Comparison of ENCODE assay signal across 16 mouse cellular contexts in genomic region chr4:119666116-119666515, GRCm38 (mm10). TPM values are rescaled to one million over a fixed set of nuclear protein-coding genes. Genes with fewer than 3 reads are reported as not detected.
DNase-seq lines count a peak whose midpoint lies in the region; ATAC-seq and TF ChIP-seq lines count a peak whose summit lies in the region.
"Had no signal": no experiment of that assay in that cellular context is flagged by ENCODE, and none has a peak within 500 bp of the region (broad histone marks: within the 10 kb centered on the region; RNA-seq: fewer than 3 reads in every experiment).

No protein-coding gene starts in this region.

- H3K27ac ChIP-seq in kidney, embryonic 15.5 days, result no peak overlapping the region
- peak overlapping the region; percentile 66 for H3K27ac ChIP-seq in heart, postnatal 0 days (ENCODE audit: low read depth)
- H3K27ac ChIP-seq: liver, embryonic 13.5 days had no signal

- TF ChIP-seq EP300 in heart, postnatal 0 days (IDR thresholded peaks at IDR 0.05; ENCODE audit: low read depth), result no peak

- peaks cover 18% of the 10 kb centered on the region for H3K4me1 ChIP-seq in kidney, embryonic 15.5 days
- H3K4me1 ChIP-seq in heart, postnatal 0 days (ENCODE audit: control insufficient read depth, insufficient read depth), result peaks cover 31% of the 10 kb centered on the region
- H3K4me1 ChIP-seq: liver, embryonic 13.5 days had no signal

- 40% methylated on average over 8 of the region's 8 CpGs for WGBS in kidney, embryonic 15.5 days
- 19% methylated on average over 8 of the region's 8 CpGs for WGBS in heart, postnatal 0 days

- H3K27me3 ChIP-seq in kidney, embryonic 15.5 days, result no peaks in the 10 kb centered on the region; the same call in 1 of the 2 replicates
- no peaks in the 10 kb centered on the region for H3K27me3 ChIP-seq in heart, postnatal 0 days (ENCODE audit: control insufficient read depth, insufficient read depth, low read length)
- H3K27me3 ChIP-seq: liver, embryonic 13.5 days had no signal

- H3K36me3 ChIP-seq in kidney, embryonic 15.5 days, result no peaks in the 10 kb centered on the region
- H3K36me3 ChIP-seq in heart, postnatal 0 days (replicated peaks; ENCODE audit: control insufficient read depth, insufficient read depth, low read length), result no peaks in the 10 kb centered on the region
- H3K36me3 ChIP-seq: liver, embryonic 13.5 days had no signal

- no peak for ATAC-seq in kidney, embryonic 15.5 days (replicated peaks; ENCODE audit: low FRiP score)
- no peak for ATAC-seq in heart, postnatal 0 days (ENCODE audit: insufficient read depth, low read depth)

- no peak overlapping the region for H3K9ac ChIP-seq in kidney, embryonic 15.5 days
- H3K9ac ChIP-seq in heart, postnatal 0 days (replicated peaks; ENCODE audit: low read depth, low read length), result no peak overlapping the region
- H3K9ac ChIP-seq: liver, embryonic 13.5 days had no signal

- DNase-seq in adrenal gland, adult 2 months, result peak; percentile 42
- DNase-seq in adrenal gland, postnatal 4 days (ENCODE audit: low spot score in 2 of 2), result no peak
- DNase-seq in kidney, adult 18-20 months, result peak; percentile 64
- peak; percentile 28 for DNase-seq in adrenal gland, postnatal 10 days
- no peak for DNase-seq in heart, postnatal 0 days (ENCODE audit: low spot score)
- DNase-seq in spleen, adult 18-20 months, result no peak
- DNase-seq in ovary, postnatal 10 days (ENCODE audit: low spot score), result no peak
- DNase-seq: cerebellum, adult 18-20 months; liver, embryonic 13.5 days; right cerebral cortex, adult 18-20 months; thymus, postnatal 14 days had no signal

- H3K4me3 ChIP-seq in kidney, embryonic 15.5 days (replicated peaks), result no peak overlapping the region
- H3K4me3 ChIP-seq in heart, postnatal 0 days (ENCODE audit: low read depth, low read length), result no peak overlapping the region
- H3K4me3 ChIP-seq: liver, embryonic 13.5 days had no signal

- TF ChIP-seq CTCF in heart, postnatal 0 days (IDR thresholded peaks at IDR 0.05; ENCODE audit: low read depth), result no peak

- H3K4me2 ChIP-seq in kidney, embryonic 15.5 days, result no peak overlapping the region
- no peak overlapping the region for H3K4me2 ChIP-seq in heart, postnatal 0 days (ENCODE audit: low read depth, low read length)
- H3K4me2 ChIP-seq: liver, embryonic 13.5 days had no signal

- no peaks in the 10 kb centered on the region for H3K9me3 ChIP-seq in kidney, embryonic 15.5 days (replicated peaks)
- H3K9me3 ChIP-seq in heart, postnatal 0 days (replicated peaks; ENCODE audit: control insufficient read depth, low read length), result no peaks in the 10 kb centered on the region
- H3K9me3 ChIP-seq: liver, embryonic 13.5 days had no signal

RNA-seq across cellular contexts. Expression of gene Guca2b, which starts 7.4 kb away (rescaled TPM):
- not detected for total RNA-seq in adrenal gland, adult 2 months (2021)
- polyA plus RNA-seq in adrenal gland, adult 2 months (2012; rRNA removed), result not detected in 2 replicates
- under 1 TPM in 1 of 2 experiments, not detected in 1; 0.53 TPM for total RNA-seq in adrenal gland, postnatal 4 days (2021)
- 2.8 and 3.1 TPM in 2 replicates for polyA plus RNA-seq in kidney, embryonic 15.5 days (2015; fragmentation: Nextera tagmentation; extraction: Ambion mirVana)
- total RNA-seq in adrenal gland, postnatal 10 days (2021), result not detected
- not detected in 2 replicates for total RNA-seq in heart, postnatal 0 days (2014; rRNA removed; ENCODE audit: low replicate concordance)
- polyA plus RNA-seq in heart, postnatal 0 days (2015; fragmentation: Nextera tagmentation; extraction: Ambion mirVana), result not detected in 2 replicates
- total RNA-seq: layer of hippocampus, adult 18-20 months; left cerebral cortex, postnatal 36 days had no signal
- polyA plus RNA-seq: hindbrain, embryonic 11.5 days; liver, embryonic 13.5 days; neural tube, embryonic 14.5 days had no signal

RNA-seq across cellular contexts. Expression of gene Guca2a, which starts 28.6 kb away (rescaled TPM):
- total RNA-seq in adrenal gland, adult 2 months (2021), result not detected
- not detected in 2 replicates for polyA plus RNA-seq in adrenal gland, adult 2 months (2012; rRNA removed)
- total RNA-seq in adrenal gland, postnatal 4 days (2021), result under 1 TPM; 0.56 to 0.92 TPM
- polyA plus RNA-seq in kidney, embryonic 15.5 days (2015; fragmentation: Nextera tagmentation; extraction: Ambion mirVana), result 5.0 and 8.9 TPM in 2 replicates
- total RNA-seq in adrenal gland, postnatal 10 days (2021), result not detected
- total RNA-seq in heart, postnatal 0 days (2014; rRNA removed; ENCODE audit: low replicate concordance), result not detected in 2 replicates
- polyA plus RNA-seq in heart, postnatal 0 days (2015; fragmentation: Nextera tagmentation; extraction: Ambion mirVana), result 0.29 and 0.42 TPM in 2 replicates
- total RNA-seq: layer of hippocampus, adult 18-20 months; left cerebral cortex, postnatal 36 days had no signal
- polyA plus RNA-seq: hindbrain, embryonic 11.5 days; liver, embryonic 13.5 days; neural tube, embryonic 14.5 days had no signal

Comparison
In these comparisons a context has a peak if more than half of its experiments do, and no peak if none do; other contexts are left out.
1. DNase-seq: peak in adrenal gland, adult 2 months (single experiment), kidney, adult 18-20 months (single experiment) and adrenal gland, postnatal 10 days (single experiment); none in adrenal gland, postnatal 4 days (0 of 2), heart, postnatal 0 days (single experiment), spleen, adult 18-20 months (0 of 2) and ovary, postnatal 10 days (single experiment).